Mouse (Mus musculus) left cerebral cortex, adult 9 months (tissue): Measurements from ENCODE around the gene Rgn.

Source experiments
- DNase-seq, 2 experiments: peaks; one replicate each; pipeline ENCODE4 v3.0.0; 2022; ENCODE audit warnings: low spot score in 2 of 2

The Rgn gene

DNA sequence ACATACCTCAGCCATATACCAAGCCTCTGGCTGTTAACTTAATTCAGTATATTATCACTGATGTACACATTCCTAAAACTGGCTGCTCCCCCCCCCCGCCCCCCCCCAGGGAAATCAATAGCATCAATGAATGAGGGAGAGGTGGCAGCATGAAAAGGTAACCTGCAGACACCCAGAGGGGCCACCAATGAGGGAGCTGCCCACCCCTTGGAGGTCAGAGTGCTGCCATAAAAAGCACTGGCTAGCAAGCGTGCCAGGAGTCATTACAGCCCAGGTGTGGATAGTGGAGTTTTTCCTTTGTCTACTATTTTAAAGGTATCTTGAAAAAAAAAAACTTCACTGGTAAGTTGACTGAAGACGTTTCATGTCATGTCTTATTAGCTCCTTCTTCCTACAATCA is at the start of gene Rgn:
Gene Rgn, plus strand, starts transcription at position 256 of the 400 bp plus-strand sequence.
- no peak for DNase-seq

DNA sequence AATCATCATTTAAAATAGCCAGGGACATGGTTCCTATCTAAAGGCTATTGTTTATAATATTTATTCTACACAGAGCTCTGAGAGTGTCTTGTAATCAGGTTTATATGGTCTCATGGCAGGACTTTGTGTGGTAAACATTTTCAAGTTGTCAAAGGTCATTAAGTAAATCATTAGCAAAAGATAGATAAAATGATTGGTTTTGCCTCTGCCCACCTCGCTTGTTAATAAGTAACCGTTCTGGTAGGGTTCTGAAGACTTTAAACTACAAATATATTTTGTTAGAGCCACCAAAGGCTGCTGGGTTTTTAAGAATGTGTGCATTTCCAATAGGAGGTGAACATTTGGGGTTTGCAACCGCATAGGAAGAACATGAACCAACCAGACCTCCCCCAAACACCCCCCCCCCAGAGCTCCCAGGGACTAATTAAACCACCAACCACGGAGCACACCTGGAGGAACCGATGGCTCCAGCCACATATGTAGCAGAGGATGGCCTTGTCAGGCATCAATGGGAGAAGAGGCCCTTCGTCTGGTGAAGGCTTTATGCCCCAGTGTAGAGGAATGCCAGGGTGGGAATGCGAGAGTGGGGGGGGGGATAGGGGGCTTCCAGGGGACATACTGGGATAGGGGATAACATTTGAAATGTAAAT is 29.2 kb upstream of the Rgn start:
- DNase-seq = no peak

DNA sequence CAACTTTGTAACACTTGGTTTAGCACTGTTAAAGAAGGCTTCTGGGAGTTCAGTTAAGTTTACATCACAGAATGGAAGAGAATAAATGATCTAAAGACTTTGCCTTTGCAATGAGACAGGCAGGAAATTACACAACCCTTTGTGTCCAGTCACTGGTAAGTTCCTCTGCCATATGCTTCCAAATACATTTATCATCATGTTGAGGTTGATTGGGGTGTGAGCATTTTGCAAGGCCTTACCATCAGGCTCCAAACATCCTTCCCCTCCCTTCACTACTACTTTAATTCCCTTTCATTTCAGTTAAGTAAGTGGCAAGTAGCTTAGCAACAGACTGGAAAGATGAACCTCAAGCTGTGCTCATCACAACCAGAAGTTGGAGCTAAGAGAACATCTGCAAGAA is 28.0 kb upstream of the Rgn start:
- DNase-seq = no peak

DNA sequence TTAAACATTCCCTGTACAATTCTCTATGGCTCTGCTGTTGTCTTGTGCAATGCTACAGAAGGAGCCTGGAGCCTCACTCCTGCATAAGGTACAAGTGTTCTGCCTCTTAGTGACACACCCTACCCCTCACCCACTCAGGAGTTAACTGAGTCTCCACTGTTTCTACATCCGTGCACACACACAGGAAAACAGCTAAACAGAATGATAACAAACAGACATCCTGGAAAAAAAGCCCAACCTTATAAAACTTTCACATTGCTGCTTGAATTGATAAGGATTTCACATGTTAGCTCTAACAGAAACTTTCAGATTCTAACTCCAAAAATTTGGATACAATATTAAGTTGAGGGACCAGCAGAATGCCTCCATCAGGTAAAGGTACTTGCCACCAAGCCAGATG is 17.0 kb upstream of the Rgn start:
- no peak for DNase-seq

DNA sequence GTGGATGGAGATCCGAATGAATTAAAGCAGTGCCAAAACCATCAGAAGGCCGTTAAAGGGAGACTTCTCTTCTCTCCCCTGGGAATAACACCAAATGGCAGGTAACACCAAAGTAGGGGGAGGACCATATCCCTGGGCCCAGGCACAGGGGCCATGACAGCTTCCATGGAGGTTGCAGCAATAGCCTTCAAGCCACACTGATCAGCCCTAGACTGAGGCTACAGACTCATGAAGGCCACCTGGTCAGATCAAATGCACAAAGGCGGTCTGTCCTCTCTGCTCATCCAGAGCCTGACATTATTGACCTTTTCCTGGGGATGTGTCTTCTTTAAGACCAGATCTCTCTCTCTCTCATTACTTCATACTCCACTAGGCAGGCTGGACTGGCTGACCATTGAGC is 5.7 kb upstream of the Rgn start:
- DNase-seq = no peak

DNA sequence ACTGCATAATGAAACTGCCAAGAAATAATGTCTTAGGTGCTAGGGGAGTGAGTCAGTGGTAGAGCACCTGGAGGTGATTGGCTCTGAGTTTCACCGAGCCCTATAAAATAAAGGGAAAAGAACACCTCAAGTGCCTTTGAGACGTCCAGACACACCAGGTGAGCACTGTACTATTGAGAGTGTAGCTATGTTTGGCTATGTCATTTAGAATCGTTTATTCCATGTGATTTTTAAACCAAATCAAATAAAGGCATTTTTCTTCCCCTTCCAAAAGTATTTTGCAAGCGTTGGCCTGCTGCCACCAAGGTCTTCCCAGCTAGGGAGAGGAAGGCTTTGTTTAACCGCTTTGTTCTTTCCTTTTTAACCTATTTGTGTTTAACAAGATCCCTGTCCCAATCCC is 2.0 kb upstream of the Rgn start:
- DNase-seq = no peak

DNA sequence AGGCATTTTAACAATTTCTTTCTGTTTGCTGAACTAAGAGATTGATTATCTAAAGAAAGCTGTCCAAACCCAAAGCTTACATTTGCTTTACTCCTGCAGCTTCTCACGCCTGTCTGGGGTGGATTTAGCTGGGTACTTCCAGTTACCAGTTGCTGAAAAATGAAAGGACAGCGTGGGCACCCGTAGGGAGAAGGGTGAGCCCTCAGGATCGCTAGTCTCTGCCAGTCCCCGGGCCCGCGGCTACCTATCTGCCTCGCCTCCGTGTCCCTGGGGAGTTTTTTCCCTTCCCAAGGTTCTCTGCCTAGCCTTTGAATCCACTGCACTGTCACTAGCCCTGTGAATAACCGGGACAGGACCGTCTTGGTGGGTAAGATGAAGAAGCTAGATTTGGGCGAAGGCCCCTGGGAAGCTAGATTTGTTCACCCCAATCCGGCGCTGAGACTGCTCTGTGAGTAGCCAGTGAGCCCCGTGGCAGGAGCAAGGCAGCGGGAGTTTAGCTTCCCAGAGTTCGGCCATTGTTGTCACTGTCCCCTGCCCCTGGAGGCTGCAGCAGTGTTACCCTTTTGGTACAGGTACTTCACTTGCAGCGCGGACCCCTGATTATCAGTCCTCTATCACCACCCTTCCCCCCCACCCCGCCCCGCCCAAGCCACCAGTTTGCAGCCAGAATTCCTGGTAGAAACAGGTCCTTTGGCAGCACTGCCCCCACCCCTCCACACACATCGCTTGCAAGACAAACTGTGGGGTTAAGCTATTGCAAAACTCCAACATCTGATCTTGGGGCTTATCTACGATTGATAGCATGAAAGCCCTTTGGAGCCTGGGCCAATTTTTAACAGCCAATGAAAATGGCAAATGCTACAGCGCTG is 1.3 kb upstream of the Rgn start:
- peak in 1 of 2 experiments; percentile 2 for DNase-seq

DNA sequence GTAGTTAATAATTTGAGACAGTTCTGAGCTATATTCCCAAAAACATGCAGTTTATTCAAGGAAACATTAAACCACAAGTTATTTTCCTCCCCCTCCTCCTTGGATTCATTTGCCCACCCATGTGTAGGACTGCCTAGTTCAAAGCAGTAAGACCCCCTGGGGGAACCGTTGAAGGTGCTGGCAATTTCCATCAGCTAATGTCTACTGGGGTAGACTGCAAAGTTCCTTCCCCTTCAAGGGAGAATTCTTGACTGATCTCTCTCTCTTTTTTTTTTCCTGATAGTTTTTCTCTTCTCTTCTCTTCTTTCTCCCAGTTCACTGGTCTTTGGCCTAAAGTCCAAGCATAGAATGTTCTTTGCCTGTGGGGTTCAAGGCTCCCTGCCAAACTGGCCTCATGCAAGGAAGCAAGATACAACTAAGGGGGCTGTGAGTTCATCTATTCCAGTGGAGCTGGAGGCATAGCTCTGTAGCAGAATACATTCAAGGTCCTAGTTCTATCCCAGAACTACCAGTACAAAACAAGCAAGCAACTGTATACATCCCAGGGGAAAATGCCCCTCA is 627 bp upstream of the Rgn start:
- DNase-seq = no peak

DNA sequence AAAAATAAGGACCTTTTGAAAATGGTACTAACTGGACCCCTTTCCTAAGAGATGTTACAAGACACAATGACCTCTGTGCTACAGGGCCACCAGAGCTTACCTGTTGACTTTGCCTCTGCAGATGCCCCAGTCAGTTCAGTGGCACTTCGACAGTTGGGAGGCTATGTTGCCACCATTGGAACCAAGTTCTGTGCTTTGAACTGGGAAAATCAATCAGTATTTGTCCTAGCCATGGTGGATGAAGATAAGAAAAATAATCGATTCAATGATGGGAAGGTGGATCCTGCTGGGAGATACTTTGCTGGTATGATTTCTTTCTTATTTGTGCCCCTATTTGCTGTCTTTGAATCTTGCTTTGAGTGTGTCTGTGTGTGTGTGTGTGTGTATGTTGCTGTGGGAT is 2.6 kb downstream of the Rgn start:
- DNase-seq = no peak

DNA sequence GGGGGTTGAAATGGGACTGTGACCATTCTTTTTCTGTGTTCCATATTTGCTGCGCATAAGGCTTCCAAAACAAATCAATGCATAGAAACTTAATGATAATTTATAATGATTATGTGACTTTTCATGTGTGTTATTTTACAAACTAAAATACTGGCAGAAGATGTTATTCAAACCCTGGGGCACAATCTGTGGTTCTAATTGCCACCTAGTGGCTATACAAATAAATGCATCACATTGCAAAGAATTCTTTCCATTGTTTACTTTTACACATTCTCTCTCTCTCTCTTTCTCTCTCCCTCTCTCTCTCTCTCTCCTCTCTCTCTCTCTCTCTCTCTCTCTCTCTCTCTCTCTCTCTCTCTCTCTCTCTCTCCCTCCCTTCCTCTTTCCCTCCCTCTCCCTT is 12.3 kb downstream of the Rgn start:
- no peak for DNase-seq

DNA sequence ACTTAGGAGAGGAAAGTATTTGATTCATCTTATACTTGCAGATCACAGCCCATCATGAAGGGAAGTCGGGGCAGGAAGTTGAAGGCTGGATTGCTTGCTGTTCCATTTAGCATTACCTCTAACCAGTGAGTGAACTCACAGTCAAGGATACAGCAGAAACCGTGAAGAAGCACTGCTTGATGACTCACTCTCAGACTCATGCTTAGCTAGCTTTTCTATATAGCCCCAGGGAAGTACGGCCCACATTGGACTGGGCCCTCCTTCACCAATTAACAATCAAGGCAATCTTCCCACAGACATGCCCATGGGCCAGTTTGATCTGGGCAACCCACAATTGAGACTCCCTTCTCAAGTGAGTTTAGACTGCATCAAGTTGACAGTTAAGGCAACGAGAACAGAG is 14.4 kb downstream of the Rgn start:
- DNase-seq = no peak

DNA sequence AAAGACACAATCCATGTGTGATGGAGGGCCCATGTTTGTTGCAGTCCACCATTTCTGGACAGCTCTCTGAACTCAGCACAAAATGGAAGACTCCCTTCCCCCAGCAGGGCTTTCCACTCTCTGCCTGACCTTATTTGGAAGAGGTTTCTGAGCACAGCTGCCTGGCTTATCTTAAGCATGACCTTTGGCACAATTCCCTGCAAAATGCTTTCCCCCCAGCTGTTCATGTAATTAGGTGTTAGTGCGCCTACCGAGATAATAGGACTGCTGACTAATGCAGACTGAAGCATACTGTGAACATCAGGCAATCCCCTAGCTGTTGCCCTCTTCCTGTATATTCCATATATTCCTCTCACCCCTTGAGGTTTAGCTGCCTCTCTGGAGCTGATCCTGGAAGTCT is 21.4 kb downstream of the Rgn start:
- DNase-seq = peak in 1 of 2 experiments; percentile 1

DNA sequence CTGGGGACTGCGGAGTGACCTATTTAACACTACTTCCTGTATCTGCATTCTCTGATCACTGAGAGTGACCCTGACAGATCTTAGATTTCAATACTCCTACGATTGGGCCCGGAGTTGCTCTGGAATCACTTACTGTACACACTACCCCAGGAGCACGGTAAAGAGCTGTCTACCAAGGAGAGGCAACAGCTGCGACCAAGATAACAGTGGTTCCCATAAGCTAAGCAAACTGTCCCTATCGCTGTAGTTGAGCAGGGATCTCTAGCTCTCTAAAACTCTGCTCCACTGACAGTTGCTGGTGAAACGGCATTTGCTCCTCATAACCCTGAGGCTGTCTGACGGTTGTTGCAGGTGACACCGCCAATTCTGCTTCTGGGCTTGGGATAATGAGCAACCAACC is 23.1 kb downstream of the Rgn start:
- DNase-seq = no peak

DNA sequence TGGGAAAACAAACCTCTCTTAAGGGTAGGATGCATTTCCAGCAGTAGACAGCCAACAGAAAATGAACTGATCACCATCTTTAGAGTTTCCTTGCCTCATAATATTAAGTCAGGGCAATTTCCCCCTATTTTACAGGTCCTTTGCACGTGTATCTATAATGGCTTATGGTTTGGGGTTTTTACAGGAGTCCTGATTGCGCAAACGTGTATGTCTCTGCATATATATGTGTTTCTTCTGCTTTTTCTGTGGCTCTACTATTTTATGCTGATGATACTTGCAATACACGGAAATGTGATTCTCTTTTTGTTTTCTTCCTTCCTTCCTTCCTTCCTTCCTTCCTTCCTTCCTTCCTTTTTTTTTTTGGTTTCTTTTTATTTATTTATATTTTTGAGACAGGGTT is 24.3 kb downstream of the Rgn start:
- no peak for DNase-seq

DNA sequence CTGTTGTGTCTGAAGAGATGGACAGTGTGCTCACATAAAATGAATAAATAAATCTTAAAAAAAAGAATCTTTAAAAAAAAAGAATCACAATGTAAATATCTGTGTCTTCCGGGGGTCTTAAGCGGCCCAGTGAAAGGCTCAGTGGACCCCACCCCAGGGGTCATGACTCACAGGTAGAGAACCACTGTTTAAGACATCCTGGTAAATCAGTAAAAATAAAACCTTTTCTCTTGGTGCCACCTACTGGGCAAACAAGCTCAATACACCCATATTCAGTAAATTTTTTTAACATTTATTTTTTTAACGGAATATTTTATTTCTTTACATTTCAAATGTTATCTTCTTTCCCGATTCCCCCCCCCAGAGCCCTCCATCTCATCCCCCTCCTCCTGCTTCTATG is 38.4 kb downstream of the Rgn start:
- no peak for DNase-seq

DNA sequence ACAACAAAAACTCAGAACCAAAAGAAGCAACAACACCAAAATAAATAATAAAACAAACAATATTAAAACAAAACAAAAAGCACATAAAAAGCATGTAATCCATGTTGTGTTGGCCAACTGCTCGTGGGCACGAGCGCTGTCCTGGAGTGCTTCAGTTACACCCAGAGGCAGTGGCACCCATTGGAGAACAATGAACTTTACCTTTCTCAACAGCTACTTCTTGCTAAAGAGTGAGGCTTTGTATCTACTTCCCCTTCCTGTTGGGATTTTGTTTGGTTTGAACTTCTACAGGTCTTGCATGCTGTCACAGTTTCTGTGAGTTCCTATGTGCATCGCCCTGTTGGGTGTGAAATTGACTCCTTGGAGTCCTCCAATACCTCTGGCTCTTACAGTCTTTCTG is 58.9 kb downstream of the Rgn start:
- DNase-seq = no peak
